Mouse (Mus musculus): ENCODE results near the gene Galnt16. TPM values are rescaled to one million over a fixed set of nuclear protein-coding genes. Genes with fewer than 3 reads are reported as not detected.

The Galnt16 gene
- polyA plus RNA-seq, 1 experiment from 2014 or later = 1.3 TPM

GRCm38 (mm10) chr12:80525513-80525912 is 7.4 kb downstream of the Galnt16 start:
- Histone ChIP-seq H3K36me3 (ENCODE audit: control insufficient read depth, insufficient read depth, low read length) (no peaks in the 10 kb centered on the region), H3K4me1 (ENCODE audit: control insufficient read depth, insufficient read depth, low read length) (no peaks in the 10 kb centered on the region), H3K4me2 (no peak overlapping the region), H3K27ac (ENCODE audit: low read depth, low read length) (no peak overlapping the region), H3K4me3 (ENCODE audit: low read depth, low read length) (no peak overlapping the region), H3K9ac (ENCODE audit: low read depth, low read length) (no peak overlapping the region), H3K9me3 (replicated peaks; ENCODE audit: control insufficient read depth, low read length) (no peaks in the 10 kb centered on the region), H3K27me3 (ENCODE audit: control insufficient read depth, insufficient read depth, low read length) (peaks cover 13% of the 10 kb centered on the region)
- ATAC-seq (replicated peaks; ENCODE audit: insufficient number of reproducible peaks, low FRiP score, low TSS enrichment) = no peak
- 17% methylated on average over 7 of the region's 7 CpGs for WGBS (ENCODE audit: insufficient replicate concordance)

GRCm38 (mm10) chr12:80526511-80526910 is 8.4 kb downstream of the Galnt16 start:
- 56% methylated on average over 2 of the region's 2 CpGs for WGBS (ENCODE audit: insufficient replicate concordance)
- no peak overlapping the region for H3K4me3 ChIP-seq (ENCODE audit: low read depth, low read length)
- no peaks in the 10 kb centered on the region for H3K9me3 ChIP-seq (replicated peaks; ENCODE audit: control insufficient read depth, low read length)
- H3K27ac ChIP-seq (ENCODE audit: low read depth, low read length) = no peak overlapping the region
- peaks cover 3% of the 10 kb centered on the region for H3K27me3 ChIP-seq (ENCODE audit: control insufficient read depth, insufficient read depth, low read length)
- H3K36me3 ChIP-seq (ENCODE audit: control insufficient read depth, insufficient read depth, low read length) = no peaks in the 10 kb centered on the region
- no peak overlapping the region for H3K4me2 ChIP-seq
- ATAC-seq (replicated peaks; ENCODE audit: insufficient number of reproducible peaks, low FRiP score, low TSS enrichment) = no peak
- no peak overlapping the region for H3K9ac ChIP-seq (ENCODE audit: low read depth, low read length)
- no peaks in the 10 kb centered on the region for H3K4me1 ChIP-seq (ENCODE audit: control insufficient read depth, insufficient read depth, low read length)

DNA sequence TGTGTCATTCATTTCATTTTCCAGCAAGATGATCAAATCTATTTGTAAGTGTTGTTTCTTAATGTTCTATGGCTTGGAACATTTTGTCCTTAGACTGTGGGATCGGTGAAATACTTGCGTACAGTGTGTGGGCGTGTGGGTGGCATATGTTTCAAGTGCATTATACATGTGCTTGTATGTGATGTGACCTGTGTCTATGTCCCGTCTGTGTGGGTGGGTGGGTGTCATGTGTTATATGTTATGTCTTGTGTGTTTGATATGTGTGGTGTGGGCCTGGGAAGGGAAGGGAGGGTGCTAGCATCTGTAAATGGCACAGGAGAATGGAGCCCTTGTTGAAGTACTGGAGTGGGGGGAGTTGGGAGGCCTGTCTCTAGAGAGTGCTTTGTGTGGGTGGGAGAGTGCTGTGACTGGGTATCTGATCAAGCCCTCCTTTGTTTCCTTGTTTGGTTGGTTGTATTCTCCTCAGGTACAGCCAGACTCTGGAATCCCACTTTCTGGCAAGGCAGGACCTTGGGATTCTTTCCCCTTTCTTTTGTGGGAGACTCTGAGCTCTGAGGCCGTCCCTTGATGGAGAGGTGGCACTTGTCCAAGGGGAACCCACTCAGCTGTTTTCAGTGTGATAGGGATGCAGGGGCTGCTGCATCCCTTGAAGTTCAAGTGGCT is 9.8 kb downstream of the Galnt16 start:
- no peak overlapping the region for H3K27ac ChIP-seq (ENCODE audit: low read depth, low read length)
- no peak overlapping the region for H3K9ac ChIP-seq (ENCODE audit: low read depth, low read length)
- no peaks in the 10 kb centered on the region for H3K36me3 ChIP-seq (ENCODE audit: control insufficient read depth, insufficient read depth, low read length)
- WGBS (ENCODE audit: insufficient replicate concordance) = 76% methylated on average over 5 of the region's 5 CpGs
- H3K4me3 ChIP-seq (ENCODE audit: low read depth, low read length) = no peak overlapping the region
- no peaks in the 10 kb centered on the region for H3K4me1 ChIP-seq (ENCODE audit: control insufficient read depth, insufficient read depth, low read length)
- H3K4me2 ChIP-seq = no peak overlapping the region
- ATAC-seq (replicated peaks; ENCODE audit: insufficient number of reproducible peaks, low FRiP score, low TSS enrichment) = no peak
- no peaks in the 10 kb centered on the region; the same call in 1 of the 2 replicates for H3K27me3 ChIP-seq (ENCODE audit: control insufficient read depth, insufficient read depth, low read length)
- no peaks in the 10 kb centered on the region for H3K9me3 ChIP-seq (replicated peaks; ENCODE audit: control insufficient read depth, low read length)

DNA sequence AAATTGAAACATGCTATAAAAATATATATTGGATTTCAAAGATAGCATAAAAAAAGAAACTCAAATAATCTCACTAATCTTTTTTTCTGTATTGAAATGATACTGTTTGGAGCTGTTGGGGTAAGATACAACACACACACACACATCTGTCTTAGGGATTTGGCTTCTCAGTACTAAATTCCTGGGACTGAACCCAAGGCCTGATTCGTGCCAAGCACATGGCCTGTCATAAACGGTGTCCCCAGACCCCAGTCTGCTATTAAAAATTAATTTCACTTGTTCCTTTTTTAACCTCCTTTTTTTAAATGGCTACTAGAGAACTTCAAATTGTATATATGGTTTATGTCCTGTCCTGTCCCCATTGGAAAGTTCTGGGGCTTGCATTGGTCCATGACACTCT is 12.0 kb downstream of the Galnt16 start:
- no peaks in the 10 kb centered on the region for H3K9me3 ChIP-seq (replicated peaks; ENCODE audit: control insufficient read depth, low read length)
- H3K9ac ChIP-seq (ENCODE audit: low read depth, low read length) = no peak overlapping the region
- H3K27ac ChIP-seq (ENCODE audit: low read depth, low read length) = no peak overlapping the region
- H3K27me3 ChIP-seq (ENCODE audit: control insufficient read depth, insufficient read depth, low read length) = no peaks in the 10 kb centered on the region
- no peaks in the 10 kb centered on the region for H3K36me3 ChIP-seq (ENCODE audit: control insufficient read depth, insufficient read depth, low read length)
- no peak overlapping the region for H3K4me3 ChIP-seq (ENCODE audit: low read depth, low read length)
- H3K4me2 ChIP-seq = no peak overlapping the region
- no peak for ATAC-seq (replicated peaks; ENCODE audit: insufficient number of reproducible peaks, low FRiP score, low TSS enrichment)
- no peaks in the 10 kb centered on the region for H3K4me1 ChIP-seq (ENCODE audit: control insufficient read depth, insufficient read depth, low read length)
- WGBS (ENCODE audit: insufficient replicate concordance) = 82% methylated on average over 2 of the region's 2 CpGs

DNA sequence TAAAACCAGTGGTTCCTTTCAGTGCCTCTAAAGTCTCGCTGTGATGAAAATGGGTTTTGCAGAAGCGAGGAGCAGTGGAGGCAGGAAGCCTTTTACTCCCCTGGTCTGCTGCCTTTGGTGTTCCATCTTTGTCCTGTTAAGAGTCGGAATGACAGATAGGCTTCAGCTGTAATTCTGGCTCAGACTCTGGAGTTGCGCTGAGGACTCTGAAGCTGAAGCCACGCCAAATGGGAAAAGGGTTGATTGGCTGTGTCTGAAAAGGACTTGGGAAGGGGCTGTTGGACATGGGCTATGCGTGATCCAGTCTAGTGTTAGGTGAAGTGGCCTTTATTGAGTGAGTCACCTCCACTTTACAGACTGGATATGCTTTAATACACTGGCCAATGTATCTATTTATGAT is 12.6 kb downstream of the Galnt16 start:
- no peaks in the 10 kb centered on the region for H3K36me3 ChIP-seq (ENCODE audit: control insufficient read depth, insufficient read depth, low read length)
- H3K9me3 ChIP-seq (replicated peaks; ENCODE audit: control insufficient read depth, low read length) = no peaks in the 10 kb centered on the region
- ATAC-seq (replicated peaks; ENCODE audit: insufficient number of reproducible peaks, low FRiP score, low TSS enrichment) = no peak
- H3K4me2 ChIP-seq = no peak overlapping the region
- H3K27ac ChIP-seq (ENCODE audit: low read depth, low read length) = no peak overlapping the region
- no peaks in the 10 kb centered on the region for H3K4me1 ChIP-seq (ENCODE audit: control insufficient read depth, insufficient read depth, low read length)
- WGBS (ENCODE audit: insufficient replicate concordance) = 66% methylated on average over 6 of the region's 6 CpGs
- H3K27me3 ChIP-seq (ENCODE audit: control insufficient read depth, insufficient read depth, low read length) = no peaks in the 10 kb centered on the region
- H3K9ac ChIP-seq (ENCODE audit: low read depth, low read length) = no peak overlapping the region
- H3K4me3 ChIP-seq (ENCODE audit: low read depth, low read length) = no peak overlapping the region

GRCm38 (mm10) chr12:80531585-80531984 is 13.5 kb downstream of the Galnt16 start:
- Histone ChIP-seq H3K27ac (ENCODE audit: low read depth, low read length) (no peak overlapping the region), H3K27me3 (ENCODE audit: control insufficient read depth, insufficient read depth, low read length) (no peaks in the 10 kb centered on the region), H3K9me3 (replicated peaks; ENCODE audit: control insufficient read depth, low read length) (no peaks in the 10 kb centered on the region), H3K4me1 (ENCODE audit: control insufficient read depth, insufficient read depth, low read length) (no peaks in the 10 kb centered on the region), H3K36me3 (ENCODE audit: control insufficient read depth, insufficient read depth, low read length) (no peaks in the 10 kb centered on the region), H3K9ac (ENCODE audit: low read depth, low read length) (no peak overlapping the region), H3K4me2 (0 out of 2 replicates have a peak overlapping the region, but pooled peaks have one; percentile 1), H3K4me3 (ENCODE audit: low read depth, low read length) (no peak overlapping the region)
- ATAC-seq (replicated peaks; ENCODE audit: insufficient number of reproducible peaks, low FRiP score, low TSS enrichment) = no peak
- 41% methylated on average over 10 of the region's 10 CpGs for WGBS (ENCODE audit: insufficient replicate concordance)

GRCm38 (mm10) chr12:80533876-80534275 is 15.8 kb downstream of the Galnt16 start:
- H3K4me3 ChIP-seq (ENCODE audit: low read depth, low read length) = no peak overlapping the region
- H3K27me3 ChIP-seq (ENCODE audit: control insufficient read depth, insufficient read depth, low read length) = no peaks in the 10 kb centered on the region
- no peak for ATAC-seq (replicated peaks; ENCODE audit: insufficient number of reproducible peaks, low FRiP score, low TSS enrichment)
- WGBS (ENCODE audit: insufficient replicate concordance) = 46% methylated on average over 2 of the region's 2 CpGs
- H3K4me1 ChIP-seq (ENCODE audit: control insufficient read depth, insufficient read depth, low read length) = no peaks in the 10 kb centered on the region; the same call in 1 of the 2 replicates
- no peaks in the 10 kb centered on the region for H3K9me3 ChIP-seq (replicated peaks; ENCODE audit: control insufficient read depth, low read length)
- H3K9ac ChIP-seq (ENCODE audit: low read depth, low read length) = no peak overlapping the region
- H3K36me3 ChIP-seq (ENCODE audit: control insufficient read depth, insufficient read depth, low read length) = no peaks in the 10 kb centered on the region
- no peak overlapping the region for H3K4me2 ChIP-seq
- no peak overlapping the region for H3K27ac ChIP-seq (ENCODE audit: low read depth, low read length)

DNA sequence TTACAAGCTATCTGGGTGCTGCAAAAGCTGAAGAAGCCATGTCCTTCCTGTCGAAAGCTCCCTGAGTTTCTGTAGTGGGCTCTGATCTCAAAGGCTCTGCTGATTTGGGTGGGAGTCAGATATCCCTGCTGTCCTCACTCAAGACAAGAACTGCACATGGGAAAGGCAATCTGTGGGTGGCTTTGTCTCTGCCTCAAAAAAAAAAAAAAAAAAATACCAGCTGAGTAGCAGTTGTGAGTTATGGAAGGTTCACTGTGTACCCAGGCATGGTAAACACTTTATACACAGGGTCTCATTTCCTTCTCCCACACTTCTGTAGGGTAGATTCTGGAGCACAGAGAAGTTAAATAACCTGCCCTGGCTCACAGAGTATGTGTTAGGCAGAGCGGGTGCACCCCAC is 19.2 kb downstream of the Galnt16 start:
- H3K9me3 ChIP-seq (replicated peaks; ENCODE audit: control insufficient read depth, low read length) = no peaks in the 10 kb centered on the region
- 61% methylated on average over 2 of the region's 2 CpGs for WGBS (ENCODE audit: insufficient replicate concordance)
- H3K4me1 ChIP-seq (ENCODE audit: control insufficient read depth, insufficient read depth, low read length) = no peaks in the 10 kb centered on the region; the same call in 1 of the 2 replicates
- no peak overlapping the region for H3K27ac ChIP-seq (ENCODE audit: low read depth, low read length)
- H3K36me3 ChIP-seq (ENCODE audit: control insufficient read depth, insufficient read depth, low read length) = no peaks in the 10 kb centered on the region
- H3K4me3 ChIP-seq (ENCODE audit: low read depth, low read length) = no peak overlapping the region
- H3K4me2 ChIP-seq = no peak overlapping the region
- no peak for ATAC-seq (replicated peaks; ENCODE audit: insufficient number of reproducible peaks, low FRiP score, low TSS enrichment)
- H3K27me3 ChIP-seq (ENCODE audit: control insufficient read depth, insufficient read depth, low read length) = no peaks in the 10 kb centered on the region
- H3K9ac ChIP-seq (ENCODE audit: low read depth, low read length) = no peak overlapping the region

GRCm38 (mm10) chr12:80538311-80538710 is 20.2 kb downstream of the Galnt16 start:
- 50% methylated on average over 6 of the region's 6 CpGs for WGBS (ENCODE audit: insufficient replicate concordance)
- H3K4me2 ChIP-seq = no peak overlapping the region
- no peak for ATAC-seq (replicated peaks; ENCODE audit: insufficient number of reproducible peaks, low FRiP score, low TSS enrichment)
- no peaks in the 10 kb centered on the region for H3K9me3 ChIP-seq (replicated peaks; ENCODE audit: control insufficient read depth, low read length)
- no peaks in the 10 kb centered on the region for H3K27me3 ChIP-seq (ENCODE audit: control insufficient read depth, insufficient read depth, low read length)
- H3K36me3 ChIP-seq (ENCODE audit: control insufficient read depth, insufficient read depth, low read length) = no peaks in the 10 kb centered on the region
- H3K4me3 ChIP-seq (ENCODE audit: low read depth, low read length) = no peak overlapping the region
- no peak overlapping the region for H3K9ac ChIP-seq (ENCODE audit: low read depth, low read length)
- H3K4me1 ChIP-seq (ENCODE audit: control insufficient read depth, insufficient read depth, low read length) = no peaks in the 10 kb centered on the region; the same call in 1 of the 2 replicates
- no peak overlapping the region for H3K27ac ChIP-seq (ENCODE audit: low read depth, low read length)

Measured in heart, embryonic 11.5 days (tissue).